ENCODE assay signal across 12 mouse cellular contexts in the genomic region with DNA sequence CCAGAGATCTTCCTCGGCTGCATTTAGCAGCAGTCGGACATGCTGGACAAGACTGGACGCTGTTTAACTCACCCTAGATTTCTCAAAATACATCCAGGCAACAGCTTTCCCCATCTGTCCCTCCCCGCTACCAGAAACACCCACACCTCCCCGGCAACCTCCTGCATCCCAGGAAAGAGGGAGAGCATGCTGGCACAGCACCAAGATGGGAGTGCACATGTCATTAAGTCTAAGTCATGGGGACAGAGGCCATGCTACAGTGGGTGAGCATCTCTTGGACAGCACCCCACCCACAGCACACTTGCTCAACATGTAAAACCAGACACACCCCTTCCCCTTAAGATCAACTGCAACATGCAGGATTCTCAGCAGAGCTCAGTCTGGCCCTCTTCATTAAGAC. TPM values are rescaled to one million over a fixed set of nuclear protein-coding genes. Genes with fewer than 3 reads are reported as not detected.
DNase-seq lines count a peak whose midpoint lies in the region; ATAC-seq and TF ChIP-seq lines count a peak whose summit lies in the region.
"Had no signal": no experiment of that assay in that cellular context is flagged by ENCODE, and none has a peak within 500 bp of the region (broad histone marks: within the 10 kb centered on the region; RNA-seq: fewer than 3 reads in every experiment).

No protein-coding gene starts in this region.

- no peak overlapping the region for H3K4me3 ChIP-seq in heart, embryonic 12.5 days
- no peak overlapping the region for H3K4me3 ChIP-seq in myocyte
- no peak overlapping the region for H3K4me3 ChIP-seq in hindbrain, embryonic 11.5 days (ENCODE audit: low read depth, low read length)
- no peak overlapping the region for H3K4me3 ChIP-seq in forebrain, embryonic 13.5 days
- H3K4me3 ChIP-seq: midbrain, embryonic 10.5 days had no signal

- H3K79me2 ChIP-seq in myocyte (ENCODE audit: control insufficient read depth, insufficient read depth), result no peaks in the 10 kb centered on the region

- no peak for TF ChIP-seq POLR2A in myocyte (IDR thresholded peaks at IDR 0.05; ENCODE audit: insufficient read length, low read depth)

- no peak overlapping the region for H3K9ac ChIP-seq in heart, embryonic 12.5 days
- H3K9ac ChIP-seq in hindbrain, embryonic 11.5 days (ENCODE audit: low read depth, low read length), result no peak overlapping the region
- no peak overlapping the region for H3K9ac ChIP-seq in forebrain, embryonic 13.5 days

- peaks cover 5% of the 10 kb centered on the region for H3K36me3 ChIP-seq in heart, embryonic 12.5 days
- no peaks in the 10 kb centered on the region for H3K36me3 ChIP-seq in myocyte (ENCODE audit: control insufficient read depth, insufficient read depth)
- H3K36me3 ChIP-seq in hindbrain, embryonic 11.5 days (ENCODE audit: control insufficient read depth, insufficient read depth, low read length), result no peaks in the 10 kb centered on the region
- H3K36me3 ChIP-seq in forebrain, embryonic 13.5 days (ENCODE audit: poor library complexity, severe bottlenecking), result no peaks in the 10 kb centered on the region

- H3K27me3 ChIP-seq in heart, embryonic 12.5 days (replicated peaks), result 0 out of 2 replicates have a peak, but pooled peaks cover 4% of the 10 kb centered on the region
- no peaks in the 10 kb centered on the region for H3K27me3 ChIP-seq in myocyte (ENCODE audit: control insufficient read depth, insufficient read depth, insufficient read length)
- H3K27me3 ChIP-seq in hindbrain, embryonic 11.5 days (ENCODE audit: control insufficient read depth, insufficient read depth, low read length), result peaks cover 17% of the 10 kb centered on the region
- peaks cover 28% of the 10 kb centered on the region for H3K27me3 ChIP-seq in forebrain, embryonic 13.5 days

- H3ac ChIP-seq in myocyte (ENCODE audit: control insufficient read depth, insufficient read length), result no peak overlapping the region

- no peaks in the 10 kb centered on the region for H3K9me3 ChIP-seq in heart, embryonic 12.5 days (replicated peaks)
- H3K9me3 ChIP-seq in hindbrain, embryonic 11.5 days (ENCODE audit: control insufficient read depth, low read length), result no peaks in the 10 kb centered on the region
- H3K9me3 ChIP-seq in forebrain, embryonic 13.5 days (replicated peaks), result no peaks in the 10 kb centered on the region
- H3K9me3 ChIP-seq: midbrain, embryonic 10.5 days had no signal

- H3K4me1 ChIP-seq in heart, embryonic 12.5 days (replicated peaks), result peaks cover 89% of the 10 kb centered on the region
- peaks cover 7% of the 10 kb centered on the region; the same call in 1 of the 2 replicates for H3K4me1 ChIP-seq in hindbrain, embryonic 11.5 days (replicated peaks; ENCODE audit: control insufficient read depth, insufficient read depth, low read length)
- peaks cover 42% of the 10 kb centered on the region for H3K4me1 ChIP-seq in forebrain, embryonic 13.5 days

- WGBS in heart, embryonic 12.5 days, result 56% methylated on average over 5 of the region's 5 CpGs
- WGBS in hindbrain, embryonic 11.5 days, result 86% methylated on average over 5 of the region's 5 CpGs
- WGBS in forebrain, embryonic 13.5 days, result 73% methylated on average over 5 of the region's 5 CpGs

- intact Hi-C loops in heart, postnatal 36 days (cut with DNase I), result no loop called here

- ATAC-seq in heart, embryonic 12.5 days (ENCODE audit: insufficient number of reproducible peaks, low FRiP score), result no peak
- ATAC-seq in hindbrain, embryonic 11.5 days (ENCODE audit: low FRiP score), result no peak
- ATAC-seq in forebrain, embryonic 13.5 days, result no peak
- ATAC-seq: intestine, postnatal 0 days had no signal

- no peak overlapping the region for H3K4me2 ChIP-seq in heart, embryonic 12.5 days
- peak overlapping the region; percentile 34 for H3K4me2 ChIP-seq in myocyte (ENCODE audit: low read depth)
- H3K4me2 ChIP-seq in hindbrain, embryonic 11.5 days (replicated peaks; ENCODE audit: low read depth, low read length), result no peak overlapping the region
- H3K4me2 ChIP-seq in forebrain, embryonic 13.5 days, result no peak overlapping the region

- H3K27ac ChIP-seq in heart, embryonic 12.5 days (ENCODE audit: poor library complexity, severe bottlenecking), result 0 out of 2 replicates have a peak overlapping the region, but pooled peaks have one; percentile 21
- no peak overlapping the region for H3K27ac ChIP-seq in hindbrain, embryonic 11.5 days (ENCODE audit: low read depth, low read length)
- H3K27ac ChIP-seq in forebrain, embryonic 13.5 days, result no peak overlapping the region
- H3K27ac ChIP-seq: midbrain, embryonic 10.5 days had no signal

- DNase-seq in heart, adult 9 months (ENCODE audit: low spot score in 2 of 2), result no peak
- DNase-seq in right cerebral cortex, adult 18-20 months, result peak; percentile 74
- DNase-seq in right cerebral cortex, postnatal 14 days, result no peak
- DNase-seq in heart, postnatal 36 days, result peak; percentile 29 to 46
- DNase-seq in hindbrain, embryonic 11.5 days (ENCODE audit: low spot score), result no peak
- DNase-seq: thymus, adult 2 months had no signal

TF ChIP-seq in myocyte, 11 proteins besides CTCF, POLR2A, EP300 and RAD21:
- TF ChIP-seq SRF (IDR thresholded peaks at IDR 0.05; ENCODE audit: control insufficient read depth, insufficient read length, low read depth) (no peak), CEBPB (IDR thresholded peaks at IDR 0.05; ENCODE audit: insufficient read depth, poor library complexity, severe bottlenecking) (no peak), E2F4 (IDR thresholded peaks at IDR 0.05; ENCODE audit: insufficient read depth) (no peak), REST (IDR thresholded peaks at IDR 0.05; ENCODE audit: insufficient read depth, insufficient read length) (no peak), USF1 (IDR thresholded peaks at IDR 0.05; ENCODE audit: low read depth) (no peak), MYOD1 (IDR thresholded peaks at IDR 0.05; ENCODE audit: control insufficient read depth in 1 of 3, insufficient read length in 2 of 3, low read depth in 2 of 3) (no peak), MYOG (IDR thresholded peaks at IDR 0.05; ENCODE audit: control insufficient read depth in 1 of 3, insufficient read depth in 1 of 3, insufficient read length in 2 of 3, low read depth in 2 of 3) (no peak), TCF3 (IDR thresholded peaks at IDR 0.05; ENCODE audit: insufficient read length, low read depth) (no peak), MAX (IDR thresholded peaks at IDR 0.05; ENCODE audit: low read depth) (no peak), TCF12 (IDR thresholded peaks at IDR 0.05; ENCODE audit: insufficient read depth, poor library complexity, severe bottlenecking) (no peak), POLR2AphosphoS2 (IDR thresholded peaks at IDR 0.05; ENCODE audit: insufficient read length, low read depth) (no peak)

RNA-seq across cellular contexts. Expression of a gene that starts 14.1 kb away (rescaled TPM):
- polyA plus RNA-seq in heart, embryonic 12.5 days (2016; fragmentation: Nextera tagmentation; extraction: Ambion mirVana), result 51.7 and 62.5 TPM in 2 replicates
- 100 to 1,000 TPM; 137 to 198 TPM for total RNA-seq in heart, postnatal 36 days (2021)
- polyA plus RNA-seq in myocyte (2012; fragmentation: generic; extraction: Trizol), result 17.0 TPM
- polyA plus RNA-seq in hindbrain, embryonic 11.5 days (2014; fragmentation: Nextera tagmentation; extraction: Ambion mirVana), result 11.4 and 13.9 TPM in 2 replicates
- polyA plus RNA-seq in forebrain, embryonic 13.5 days (2015; fragmentation: Nextera tagmentation; extraction: Ambion mirVana), result 7.1 and 8.6 TPM in 2 replicates

RNA-seq across cellular contexts. Expression of a gene that starts 20.6 kb away (rescaled TPM):
- not detected in 2 replicates for polyA plus RNA-seq in heart, embryonic 12.5 days (2016; fragmentation: Nextera tagmentation; extraction: Ambion mirVana)
- not detected for total RNA-seq in heart, postnatal 36 days (2021)
- polyA plus RNA-seq in myocyte (2012; fragmentation: generic; extraction: Trizol), result 0.01 TPM
- polyA plus RNA-seq in hindbrain, embryonic 11.5 days (2014; fragmentation: Nextera tagmentation; extraction: Ambion mirVana), result 0.10 and 0.23 TPM in 2 replicates
- polyA plus RNA-seq in forebrain, embryonic 13.5 days (2015; fragmentation: Nextera tagmentation; extraction: Ambion mirVana), result 0.06 and 0.23 TPM in 2 replicates
- total RNA-seq: liver, adult 2 months had no signal
- polyA plus RNA-seq: liver, adult 2 months had no signal

RNA-seq across cellular contexts. Expression of a gene that starts 26.1 kb away (rescaled TPM):
- polyA plus RNA-seq in heart, embryonic 12.5 days (2016; fragmentation: Nextera tagmentation; extraction: Ambion mirVana), result 0.67 and 1.1 TPM in 2 replicates
- total RNA-seq in heart, postnatal 36 days (2021), result 1 to 10 TPM; 8.4 to 8.9 TPM
- 0.61 TPM for polyA plus RNA-seq in myocyte (2012; fragmentation: generic; extraction: Trizol)
- 0.82 and 1.2 TPM in 2 replicates for polyA plus RNA-seq in hindbrain, embryonic 11.5 days (2014; fragmentation: Nextera tagmentation; extraction: Ambion mirVana)
- 1.0 and 1.2 TPM in 2 replicates for polyA plus RNA-seq in forebrain, embryonic 13.5 days (2015; fragmentation: Nextera tagmentation; extraction: Ambion mirVana)

RNA-seq across cellular contexts. Expression of a gene that starts 32.3 kb away (rescaled TPM):
- 0.20 TPM in 1 of 2 replicates, not detected in the other for polyA plus RNA-seq in heart, embryonic 12.5 days (2016; fragmentation: Nextera tagmentation; extraction: Ambion mirVana)
- under 1 TPM in 1 of 2 experiments, not detected in 1; 0.14 TPM for total RNA-seq in heart, postnatal 36 days (2021)
- polyA plus RNA-seq in myocyte (2012; fragmentation: generic; extraction: Trizol), result 0.02 TPM
- polyA plus RNA-seq in hindbrain, embryonic 11.5 days (2014; fragmentation: Nextera tagmentation; extraction: Ambion mirVana), result 0.29 and 0.38 TPM in 2 replicates
- polyA plus RNA-seq in forebrain, embryonic 13.5 days (2015; fragmentation: Nextera tagmentation; extraction: Ambion mirVana), result 0.19 TPM in 1 of 2 replicates, not detected in the other
- polyA plus RNA-seq: intestine, postnatal 0 days; liver, adult 2 months; thymus, adult 2 months had no signal

RNA-seq across cellular contexts. Expression of a gene that starts 32.4 kb away (rescaled TPM):
- 48.4 and 51.3 TPM in 2 replicates for polyA plus RNA-seq in heart, embryonic 12.5 days (2016; fragmentation: Nextera tagmentation; extraction: Ambion mirVana)
- 1 to 10 TPM; 6.7 to 7.6 TPM for total RNA-seq in heart, postnatal 36 days (2021)
- polyA plus RNA-seq in myocyte (2012; fragmentation: generic; extraction: Trizol), result 29.5 TPM
- 43.7 and 51.8 TPM in 2 replicates for polyA plus RNA-seq in hindbrain, embryonic 11.5 days (2014; fragmentation: Nextera tagmentation; extraction: Ambion mirVana)
- polyA plus RNA-seq in forebrain, embryonic 13.5 days (2015; fragmentation: Nextera tagmentation; extraction: Ambion mirVana), result 45.7 and 50.1 TPM in 2 replicates

Comparison
In these comparisons a context has a peak if more than half of its experiments do, and no peak if none do; other contexts are left out.
1. DNase-seq: peak in right cerebral cortex, adult 18-20 months (single experiment) and heart, postnatal 36 days (2 of 2); none in heart, adult 9 months (0 of 2), right cerebral cortex, postnatal 14 days (single experiment) and hindbrain, embryonic 11.5 days (single experiment).